ENCODE assay signal across 12 mouse cellular contexts in genomic region chr16:23243726-23244425, GRCm38 (mm10).
"Had no signal": no experiment of that assay in that cellular context is flagged by ENCODE, and none has a peak within 500 bp of the region (broad histone marks: within the 10 kb centered on the region; RNA-seq: fewer than 3 reads in every experiment).

No protein-coding gene starts in this region.

- DNase-seq: gastrocnemius, postnatal 14 days; gastrocnemius, postnatal 36 days; heart, adult 18-20 months; heart, postnatal 10 days; heart, postnatal 4 days; kidney, adult 18-20 months; kidney, adult 8-10 months; kidney, postnatal 10 days; kidney, postnatal 25 days; kidney, postnatal 4 days; liver; liver, embryonic 13.5 days had no signal
